Mouse (Mus musculus): ENCODE measurements at regions not wholly inside any gene's neighbourhood (a gene's known extent, or its start where the extent isn't known, plus 50 kb on each side); places are given as distances from the start of the nearest gene placed in this dataset.

- DNase-seq (ENCODE audit: low spot score): no peak
These were observed 801.8 kb upstream of the B3galt2 start for GRCm38 (mm10) chr1:142838663-142839062.

GRCm38 (mm10) chr1:142867024-142867700 lies 773.3 kb upstream of the B3galt2 start:
- no peak for DNase-seq (ENCODE audit: low spot score)

- DNase-seq (ENCODE audit: low spot score): no peak
These were observed 748.6 kb upstream of the B3galt2 start for GRCm38 (mm10) chr1:142891842-142892241.

GRCm38 (mm10) chr1:142893156-142893555 lies 747.3 kb upstream of the B3galt2 start:
- DNase-seq (ENCODE audit: low spot score): no peak

- DNase-seq (ENCODE audit: low spot score): no peak
These were observed 746.3 kb upstream of the B3galt2 start for GRCm38 (mm10) chr1:142894145-142894544.

- DNase-seq (ENCODE audit: low spot score): no peak
These were observed 745.4 kb upstream of the B3galt2 start for GRCm38 (mm10) chr1:142895081-142895480.

- no peak for DNase-seq (ENCODE audit: low spot score)
These were observed 730.6 kb upstream of the B3galt2 start for GRCm38 (mm10) chr1:142909907-142910306.

GRCm38 (mm10) chr1:142956686-142957085 lies 683.8 kb upstream of the B3galt2 start:
- peak; percentile 59 for DNase-seq (ENCODE audit: low spot score)

- no peak for DNase-seq (ENCODE audit: low spot score)
These were observed 669.0 kb upstream of the B3galt2 start for GRCm38 (mm10) chr1:142971475-142971874.

GRCm38 (mm10) chr1:142973387-142973786 lies 667.1 kb upstream of the B3galt2 start:
- no peak for DNase-seq (ENCODE audit: low spot score)

- no peak for DNase-seq (ENCODE audit: low spot score)
These were observed 657.5 kb upstream of the B3galt2 start for GRCm38 (mm10) chr1:142982994-142983393.

GRCm38 (mm10) chr1:142983641-142984040 lies 656.8 kb upstream of the B3galt2 start:
- no peak for DNase-seq (ENCODE audit: low spot score)

- no peak for DNase-seq (ENCODE audit: low spot score)
These were observed 654.9 kb upstream of the B3galt2 start for GRCm38 (mm10) chr1:142985516-142985915.

- no peak for DNase-seq (ENCODE audit: low spot score)
These were observed 640.2 kb upstream of the B3galt2 start for GRCm38 (mm10) chr1:143000216-143000615.

GRCm38 (mm10) chr1:143001112-143001511 lies 639.4 kb upstream of the B3galt2 start:
- DNase-seq (ENCODE audit: low spot score): no peak

- no peak for DNase-seq (ENCODE audit: low spot score)
These were observed 634.4 kb upstream of the B3galt2 start for GRCm38 (mm10) chr1:143006045-143006444.

- no peak for DNase-seq (ENCODE audit: low spot score)
These were observed 620.5 kb upstream of the B3galt2 start for GRCm38 (mm10) chr1:143019982-143020381.

- no peak for DNase-seq (ENCODE audit: low spot score)
These were observed 587.3 kb upstream of the B3galt2 start for GRCm38 (mm10) chr1:143053161-143053560.

GRCm38 (mm10) chr1:143053599-143053998 lies 586.9 kb upstream of the B3galt2 start:
- no peak for DNase-seq (ENCODE audit: low spot score)

- DNase-seq (ENCODE audit: low spot score): no peak
These were observed 585.9 kb upstream of the B3galt2 start for GRCm38 (mm10) chr1:143054451-143055024.

- DNase-seq (ENCODE audit: low spot score): no peak
These were observed 579.5 kb upstream of the B3galt2 start for GRCm38 (mm10) chr1:143060698-143061576.

- DNase-seq (ENCODE audit: low spot score): no peak
These were observed 575.0 kb upstream of the B3galt2 start for GRCm38 (mm10) chr1:143065493-143065892.

All from retina, embryonic 14.5 days (tissue).